Mouse (Mus musculus): Measurements from ENCODE around the gene Snx33.
"Not testable (repeated sequence)": the region's sequence is repeated elsewhere in the genome, so short reads cannot be mapped to it uniquely, and the experiment has no call there.

The Snx33 gene

GRCm38 (mm10) chr9:56928041-56928811, at the start of gene Snx33:
TSS of gene Snx33 (minus strand) at chr9:56928371.
- peak; percentile 93 for DNase-seq (ENCODE audit: low spot score)

- no peak for DNase-seq (ENCODE audit: low spot score)
Measured at GRCm38 (mm10) chr9:56975199-56975598, 47.0 kb upstream of the Snx33 start.

GRCm38 (mm10) chr9:56973960-56974524, 45.9 kb upstream of the Snx33 start:
- no peak for DNase-seq (ENCODE audit: low spot score)

GRCm38 (mm10) chr9:56970158-56970557, 42.0 kb upstream of the Snx33 start:
- no peak for DNase-seq (ENCODE audit: low spot score)

GRCm38 (mm10) chr9:56961591-56961990, 33.4 kb upstream of the Snx33 start:
- DNase-seq (ENCODE audit: low spot score): no peak

- no peak for DNase-seq (ENCODE audit: low spot score)
Measured at GRCm38 (mm10) chr9:56958689-56959088, 30.5 kb upstream of the Snx33 start.

GRCm38 (mm10) chr9:56956966-56957675, 28.9 kb upstream of the Snx33 start:
- DNase-seq (ENCODE audit: low spot score): no peak

- no peak for DNase-seq (ENCODE audit: low spot score)
Measured at GRCm38 (mm10) chr9:56953562-56953961, 25.4 kb upstream of the Snx33 start.

- DNase-seq (ENCODE audit: low spot score): peak; percentile 98
Measured at GRCm38 (mm10) chr9:56950414-56951400, 22.5 kb upstream of the Snx33 start, which contains the start of gene Snupn. TSS of gene Snupn (plus strand) at chr9:56950878.

- DNase-seq (ENCODE audit: low spot score): peak; percentile 42
Measured at GRCm38 (mm10) chr9:56949767-56950166, 21.6 kb upstream of the Snx33 start.

GRCm38 (mm10) chr9:56948699-56949098, 20.5 kb upstream of the Snx33 start:
- not testable (repeated sequence) for DNase-seq (ENCODE audit: low spot score)

GRCm38 (mm10) chr9:56947481-56947880, 19.3 kb upstream of the Snx33 start:
- peak; percentile 59 for DNase-seq (ENCODE audit: low spot score)

GRCm38 (mm10) chr9:56938374-56938773, 10.2 kb upstream of the Snx33 start:
- DNase-seq (ENCODE audit: low spot score): peak; percentile 65

- DNase-seq (ENCODE audit: low spot score): peak; percentile 98
Measured at GRCm38 (mm10) chr9:56937223-56938160, 9.3 kb upstream of the Snx33 start, which contains the start of gene Imp3. TSS of gene Imp3 (plus strand) at chr9:56937475.

- no peak for DNase-seq (ENCODE audit: low spot score)
Measured at GRCm38 (mm10) chr9:56936861-56937222, 8.7 kb upstream of the Snx33 start.

- no peak for DNase-seq (ENCODE audit: low spot score)
Measured at GRCm38 (mm10) chr9:56930556-56930955, 2.4 kb upstream of the Snx33 start.

GRCm38 (mm10) chr9:56929496-56929895, 1.3 kb upstream of the Snx33 start:
- no peak for DNase-seq (ENCODE audit: low spot score)

- peak; percentile 77 for DNase-seq (ENCODE audit: low spot score)
Measured at GRCm38 (mm10) chr9:56927191-56928012, 769 bp downstream of the Snx33 start.

GRCm38 (mm10) chr9:56926387-56926786, 1.8 kb downstream of the Snx33 start:
- no peak for DNase-seq (ENCODE audit: low spot score)

- no peak for DNase-seq (ENCODE audit: low spot score)
Measured at GRCm38 (mm10) chr9:56926025-56926360, 2.2 kb downstream of the Snx33 start.

Data from adipocyte (in vitro differentiated cells).